Mouse (Mus musculus) megakaryocyte, embryonic 14.5 days (primary cell): ENCODE results near the gene Mkks.

Source experiments
- FLI1 ChIP-seq: IDR thresholded peaks from 2 replicates; pipeline ENCODE4 v1.6.1; 2012; ENCODE audit warnings: low read length, inconsistent platforms, mixed read lengths
- GATA1 ChIP-seq: IDR thresholded peaks from 3 replicates; pipeline ENCODE4 v1.6.1; 2012; ENCODE audit warnings: mixed read lengths, low read length, inconsistent platforms, borderline replicate concordance

DNA sequence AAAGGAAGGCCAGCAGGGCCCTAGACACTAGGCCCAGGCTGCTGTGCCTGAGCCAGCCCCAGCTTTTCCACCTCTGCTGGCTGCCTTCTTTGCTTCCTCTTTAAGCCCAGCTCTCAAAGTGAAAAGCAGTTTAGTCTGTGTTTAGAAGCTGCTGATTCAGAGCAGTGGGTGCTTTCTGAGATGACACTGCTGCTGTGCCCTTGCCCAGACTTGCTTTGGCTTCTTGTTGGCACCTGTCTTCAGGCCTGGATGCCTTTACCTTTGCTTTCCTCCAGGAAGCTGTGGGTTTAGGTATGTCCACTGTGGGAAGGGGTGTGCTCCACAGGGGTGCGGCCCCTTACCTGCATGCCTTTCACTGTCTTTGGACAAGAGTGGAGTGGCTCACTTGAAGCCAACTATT, 28.2 kb upstream of the Mkks start:
- TF ChIP-seq GATA1 (no peak), FLI1 (no peak)
